Mouse (Mus musculus) cerebellum, adult 9-11 months (tissue): ENCODE measurements around the gene Il18rap.

Experiments
- DNase-seq: peaks from one replicate; pipeline ENCODE4 v3.0.0; 2022

The Il18rap gene

DNA sequence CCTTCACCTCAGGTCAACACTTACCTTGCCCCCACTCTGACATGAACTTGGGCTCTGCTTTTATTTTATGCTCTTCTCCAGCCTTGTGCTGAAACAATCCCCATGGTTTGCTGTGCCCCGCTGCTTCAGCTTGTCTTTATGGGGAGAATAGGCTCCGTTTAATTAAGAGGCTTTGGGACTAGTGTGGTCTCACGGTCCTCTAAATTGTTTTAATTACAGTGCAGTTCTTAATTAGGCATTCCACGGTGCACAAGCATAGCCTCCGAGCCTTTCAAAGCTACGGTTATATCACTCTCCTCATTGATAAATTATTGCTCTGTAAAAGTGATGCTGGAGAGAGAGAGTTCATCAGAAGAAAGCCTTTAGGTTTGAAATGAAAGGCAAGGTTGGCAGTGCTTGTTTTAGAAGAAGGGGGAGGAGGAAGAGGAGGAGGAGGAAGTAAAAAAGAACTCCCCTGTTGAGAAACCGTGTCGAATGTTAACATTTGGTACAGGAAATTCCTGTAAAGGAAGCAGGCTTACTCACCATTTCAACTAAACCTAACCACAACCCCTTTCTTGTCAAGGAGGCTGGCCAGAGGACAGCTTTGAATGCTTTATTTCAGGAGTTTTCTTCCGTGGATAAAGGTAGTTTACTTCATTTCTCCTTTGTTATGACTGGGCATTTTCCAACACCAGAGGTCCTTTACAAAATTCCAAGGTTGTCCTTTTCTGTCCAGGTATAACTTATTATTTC lies at the start of gene Il18rap:
TSS of gene Il18rap (plus strand) at position 512 of the 735 bp plus-strand sequence.
- DNase-seq: no peak

GRCm38 (mm10) chr1:40465477-40466430 lies 49.4 kb upstream of the Il18rap start, which contains the start of gene Il18r1:
Gene Il18r1 (plus strand): TSS chr1:40465552.
- DNase-seq: no peak

- DNase-seq: no peak
Observed at GRCm38 (mm10) chr1:40467306-40467705, 47.9 kb upstream of the Il18rap start.

DNA sequence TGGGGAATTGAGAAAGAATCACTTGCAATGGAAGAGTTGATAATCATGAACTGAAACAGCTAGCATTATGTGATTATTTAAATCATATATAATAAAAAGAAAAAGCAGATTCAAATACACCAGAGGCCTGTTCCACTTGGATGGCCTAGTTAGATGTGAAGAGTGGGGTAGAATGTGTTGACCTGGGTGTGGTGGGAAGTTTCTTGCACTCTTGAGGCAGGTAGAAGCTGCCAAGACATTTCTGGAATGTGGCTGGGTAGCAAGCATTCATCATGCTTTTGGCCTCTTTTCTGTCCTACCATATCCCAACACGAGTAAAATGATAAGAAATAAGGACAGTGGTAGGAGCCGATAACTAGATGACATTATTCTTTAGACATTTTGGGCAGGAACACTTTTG lies 46.4 kb upstream of the Il18rap start:
- DNase-seq: no peak

- no peak for DNase-seq
Observed at GRCm38 (mm10) chr1:40469900-40470299, 45.3 kb upstream of the Il18rap start.

DNA sequence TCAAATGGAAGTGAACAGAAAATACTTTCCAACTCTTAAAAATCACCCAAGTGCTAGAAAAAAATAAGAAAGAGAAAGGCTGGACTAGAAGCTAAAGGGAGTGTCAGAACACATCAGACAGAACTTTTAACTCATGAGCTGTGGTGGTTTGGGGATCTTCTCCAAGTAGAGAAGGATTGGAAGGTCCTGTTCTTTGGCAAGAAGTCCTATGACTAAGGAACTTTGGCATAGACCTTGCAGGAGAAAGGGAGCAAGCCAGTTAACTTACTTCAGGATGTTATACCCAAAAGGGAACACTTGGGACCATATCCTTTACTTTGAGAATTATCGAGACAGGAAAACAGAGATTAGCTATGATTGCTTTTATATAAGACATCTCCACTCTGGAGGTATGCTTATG lies 42.8 kb upstream of the Il18rap start:
- no peak for DNase-seq

GRCm38 (mm10) chr1:40473640-40474039 lies 41.5 kb upstream of the Il18rap start:
- no peak for DNase-seq

DNA sequence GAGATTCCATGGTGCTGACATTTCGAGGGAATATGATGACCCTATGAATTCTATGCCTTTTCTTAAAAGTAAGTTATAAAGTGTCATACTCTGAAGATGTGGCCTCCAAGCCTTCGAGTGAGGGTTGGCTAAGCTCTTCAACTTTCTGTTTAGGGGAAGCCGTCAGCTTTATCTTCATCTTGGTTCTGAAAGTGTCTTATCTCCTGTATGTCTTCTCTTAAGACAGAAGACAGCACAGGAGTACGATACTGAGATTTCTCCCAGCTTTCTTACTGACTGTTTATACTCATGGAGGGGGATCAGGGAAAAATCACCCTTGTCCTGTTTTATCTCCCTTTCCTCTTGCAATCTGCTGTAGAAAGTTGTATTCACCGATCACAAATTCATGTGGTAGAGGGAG lies 40.8 kb upstream of the Il18rap start:
- no peak for DNase-seq

DNA sequence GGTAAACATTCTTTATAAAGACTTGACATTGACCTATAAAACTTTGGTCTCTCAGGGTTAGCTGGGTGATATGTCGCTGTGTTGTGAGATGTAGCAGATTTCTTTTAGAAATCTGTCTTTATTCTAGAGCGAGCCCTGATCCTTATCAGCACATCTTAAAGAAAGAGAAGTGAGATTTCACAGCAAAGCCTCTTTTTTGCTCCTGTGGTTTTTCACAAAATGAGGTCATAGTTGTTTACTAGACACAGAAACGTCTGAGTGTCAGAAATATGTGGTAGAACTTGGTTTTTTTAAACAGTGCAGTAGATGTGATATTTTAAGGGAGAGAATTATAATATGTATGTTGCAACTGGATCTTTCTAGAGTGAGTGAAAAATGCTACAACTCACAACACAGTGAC lies 39.5 kb upstream of the Il18rap start:
- DNase-seq: no peak

- no peak for DNase-seq
Observed at GRCm38 (mm10) chr1:40476756-40477155, 38.4 kb upstream of the Il18rap start.

DNA sequence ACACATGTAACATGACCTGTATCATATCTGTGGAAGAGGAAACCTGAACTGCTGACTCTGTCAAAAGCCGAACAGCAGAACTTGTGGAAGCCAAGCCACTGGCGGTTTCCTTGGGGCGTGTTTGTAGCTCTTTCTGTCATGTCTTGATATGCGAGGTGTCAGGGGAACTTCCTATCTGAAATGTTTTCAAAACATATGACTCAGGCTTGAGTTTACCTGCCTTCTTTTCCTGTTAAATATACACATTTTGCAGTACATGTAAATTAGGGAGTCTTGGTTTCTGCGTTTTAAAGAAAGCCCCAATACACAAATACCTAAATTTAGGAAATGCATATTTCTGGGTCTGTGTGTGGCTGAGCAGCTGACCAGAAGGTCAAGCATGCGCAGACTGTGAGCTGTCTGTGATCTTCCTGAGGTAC lies 35.6 kb upstream of the Il18rap start:
- no peak for DNase-seq

GRCm38 (mm10) chr1:40494594-40494993 lies 20.6 kb upstream of the Il18rap start:
- no peak for DNase-seq

DNA sequence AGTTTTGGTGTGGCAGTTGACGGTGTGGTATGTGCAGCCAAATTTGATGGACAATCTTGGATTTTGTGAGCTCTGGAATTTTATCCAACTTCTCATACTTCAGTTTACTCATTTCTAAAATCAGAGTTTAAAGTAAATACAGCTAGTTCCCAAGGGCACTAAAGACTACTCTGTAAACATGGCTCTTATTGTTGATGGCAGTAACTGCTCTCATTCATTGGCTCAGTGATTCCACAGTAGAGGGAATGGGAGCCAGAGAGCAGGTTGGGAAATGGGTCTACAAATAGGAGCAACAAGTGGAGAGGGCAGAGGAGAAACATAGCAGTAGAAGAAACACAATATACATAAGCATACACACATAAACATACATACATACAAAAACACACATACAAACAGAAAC lies 15.5 kb upstream of the Il18rap start:
- no peak for DNase-seq

DNA sequence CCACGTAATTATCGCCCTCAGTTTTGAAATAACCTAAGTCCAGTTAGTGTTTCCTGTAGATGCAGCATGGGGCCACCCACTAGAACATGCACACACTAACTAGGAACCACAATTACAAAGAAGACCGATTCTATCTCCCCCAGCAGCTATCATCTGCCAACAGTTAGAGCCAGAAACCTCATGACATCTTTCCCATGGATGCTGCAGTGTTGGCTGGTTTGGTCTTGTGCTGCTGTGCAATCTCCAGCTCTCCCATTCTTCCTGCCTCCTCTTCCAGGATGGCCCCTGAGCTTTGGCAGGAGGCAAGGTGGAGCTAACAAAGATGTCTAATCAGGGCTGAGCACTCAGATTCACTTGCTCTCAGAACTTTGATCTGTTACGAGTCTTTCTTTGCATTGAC lies 14.0 kb upstream of the Il18rap start:
- DNase-seq: no peak

DNA sequence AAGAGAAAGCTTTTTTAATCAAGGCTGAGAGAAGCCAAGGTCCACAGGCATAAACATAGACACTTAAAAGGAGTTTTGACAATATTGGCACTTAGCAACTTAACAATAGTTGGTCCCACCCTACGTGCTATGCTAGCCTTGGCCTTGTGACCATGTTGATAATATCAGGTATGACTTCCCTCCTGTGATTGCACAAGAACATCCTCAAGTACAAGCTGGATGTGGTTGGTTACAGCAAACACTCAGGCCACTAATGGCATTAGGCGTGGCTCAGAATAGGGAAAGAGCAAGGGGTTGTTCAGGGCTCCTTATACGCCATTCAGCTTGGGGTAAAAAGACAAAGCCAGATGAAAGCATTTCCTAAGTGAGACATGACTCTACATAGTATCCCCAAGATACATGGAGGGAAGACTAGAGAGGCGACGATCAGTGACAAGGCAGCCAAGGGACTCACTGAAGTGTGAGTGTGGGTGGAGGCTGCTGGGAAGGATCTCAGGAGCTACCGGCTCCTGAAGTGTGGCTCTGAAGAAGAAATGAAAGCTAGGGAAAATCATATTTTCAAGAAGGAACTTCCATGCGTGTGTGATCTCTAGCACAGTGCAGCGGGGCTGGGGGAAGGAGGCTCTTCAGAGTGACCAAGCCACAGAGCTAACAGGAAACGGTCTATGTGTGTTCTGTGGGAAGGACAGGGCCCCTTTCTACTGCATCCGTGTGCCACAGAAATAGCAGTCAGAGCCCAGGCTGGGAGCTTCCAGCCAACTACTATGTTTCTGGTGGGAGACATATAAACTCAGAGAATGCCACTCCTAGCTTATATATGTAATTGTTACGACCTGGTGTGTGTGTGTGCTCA lies 13.4 kb upstream of the Il18rap start:
- no peak for DNase-seq

DNA sequence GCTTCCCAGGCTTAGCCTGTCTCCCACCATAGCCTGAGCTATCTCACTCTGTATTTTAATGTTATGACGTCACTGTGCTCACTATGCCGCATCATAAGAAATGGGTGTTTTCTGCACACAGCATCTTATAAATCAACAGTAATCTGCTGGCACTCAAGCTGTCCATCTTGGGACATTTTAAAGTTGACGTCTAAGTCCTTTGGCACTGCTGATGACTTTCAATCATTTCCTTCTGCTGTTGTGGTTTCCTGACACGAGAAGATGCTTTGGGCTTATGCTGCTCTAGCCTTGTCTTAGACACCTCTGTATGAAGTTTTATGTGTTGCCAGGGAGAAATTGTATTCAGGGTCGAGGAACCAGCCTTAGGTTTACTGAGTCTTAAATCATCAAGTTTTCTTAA lies 10.6 kb upstream of the Il18rap start:
- no peak for DNase-seq

DNA sequence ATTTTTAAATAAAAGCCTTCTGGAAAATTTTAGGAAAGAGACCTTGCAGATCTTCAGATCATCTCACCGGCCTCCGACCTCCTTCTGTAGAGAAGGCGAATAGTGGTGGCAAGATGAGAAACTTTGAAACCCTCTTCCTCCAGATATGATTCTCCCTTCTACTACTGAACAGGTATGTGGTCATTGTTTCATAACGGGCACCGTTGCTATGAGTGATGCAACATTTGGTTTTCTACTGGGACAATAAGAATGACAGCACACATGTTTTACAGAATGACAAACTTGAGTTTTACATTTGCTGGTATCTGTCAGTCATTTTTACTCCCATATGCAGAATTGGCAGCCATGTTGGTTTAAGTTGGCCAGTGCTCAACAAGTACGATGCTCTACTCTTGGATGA lies 1.2 kb downstream of the Il18rap start:
- DNase-seq: no peak

GRCm38 (mm10) chr1:40522918-40523317 lies 7.8 kb downstream of the Il18rap start:
- no peak for DNase-seq

DNA sequence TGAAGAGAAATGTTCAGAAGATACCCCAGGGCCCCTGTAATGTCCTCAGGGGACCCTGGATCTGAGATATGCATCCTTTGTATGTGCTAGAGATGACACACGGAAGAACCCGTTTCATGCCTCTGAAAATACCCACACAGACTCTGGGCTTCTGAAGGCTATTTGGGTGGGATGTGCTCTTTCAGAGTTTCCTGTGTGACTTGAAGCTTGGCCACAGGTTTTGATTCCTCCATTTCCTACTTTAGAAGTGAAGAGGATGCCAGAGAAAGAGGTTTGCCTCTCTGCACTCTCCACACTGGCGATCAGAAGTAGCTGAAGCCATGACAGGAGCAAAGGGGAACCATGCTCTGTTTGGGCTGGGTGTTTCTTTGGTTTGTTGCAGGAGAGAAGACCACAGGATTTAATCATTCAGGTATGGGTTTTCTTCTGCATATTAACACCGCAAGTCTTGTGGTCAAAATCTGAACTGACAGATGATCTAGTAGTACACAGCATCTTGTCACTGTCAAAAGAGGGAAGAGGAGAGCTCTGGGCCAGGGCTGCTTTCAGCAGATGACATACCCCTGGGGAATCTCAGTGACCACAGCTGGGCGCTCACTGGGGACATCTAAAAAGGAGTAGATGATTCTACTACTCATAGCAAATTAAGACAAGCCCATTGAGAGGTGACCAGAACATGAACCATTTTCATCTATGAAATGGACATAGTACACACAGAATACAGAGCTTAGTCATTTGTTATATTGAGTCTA lies 9.0 kb downstream of the Il18rap start:
- DNase-seq: no peak

GRCm38 (mm10) chr1:40529287-40529686 lies 14.1 kb downstream of the Il18rap start:
- DNase-seq: no peak

GRCm38 (mm10) chr1:40537577-40537976 lies 22.4 kb downstream of the Il18rap start:
- DNase-seq: no peak

- DNase-seq: peak; percentile 3
Observed at GRCm38 (mm10) chr1:40544650-40545049, 29.5 kb downstream of the Il18rap start.
